Mouse (Mus musculus) forebrain, embryonic 11.5 days (tissue): ENCODE data around the gene Rab3a. TPM values are rescaled to one million over a fixed set of nuclear protein-coding genes. Genes with fewer than 3 reads are reported as not detected.

Experiments
- ATAC-seq: fragments of 200-750 bp; cut with Nextera tagmentation; replicated peaks from 2 replicates; pipeline ENCODE4 v1.8.0; 2017; ENCODE audit warnings: moderate TSS enrichment; ENCODE audit not compliant: low FRiP score
- DNase-seq: peaks from one replicate; pipeline ENCODE4 v3.0.0-alpha.2; 2017; ENCODE audit warnings: low spot score
- H3K27ac ChIP-seq: fragments of 300-500 bp; sonication (generic); 2 replicates; pipeline ENCODE4 v1.5.1; 2014; ENCODE audit warnings: low read depth, low read length
- H3K27me3 ChIP-seq: fragments of 300-500 bp; sonication (generic); 2 replicates; pipeline ENCODE4 v1.6.1; 2014; ENCODE audit warnings: mild to moderate bottlenecking, low read length, mixed read lengths; ENCODE audit not compliant: control insufficient read depth, insufficient read depth
- H3K36me3 ChIP-seq: fragments of 300-500 bp; sonication (generic); 2 replicates; pipeline ENCODE4 v1.6.1; 2014; ENCODE audit warnings: mild to moderate bottlenecking, low read length, moderate library complexity, mixed read lengths; ENCODE audit not compliant: control insufficient read depth, insufficient read depth
- H3K4me1 ChIP-seq: fragments of 300-500 bp; sonication (generic); replicated peaks from 2 replicates; pipeline ENCODE4 v1.6.1; 2014; ENCODE audit warnings: low read length, mixed read lengths; ENCODE audit not compliant: control insufficient read depth, insufficient read depth
- H3K4me2 ChIP-seq: fragments of 300-500 bp; sonication (generic); 2 replicates; pipeline ENCODE4 v1.6.1; 2014; ENCODE audit warnings: low read depth, mild to moderate bottlenecking, low read length, moderate library complexity, mixed read lengths; ENCODE audit not compliant: severe bottlenecking
- H3K4me3 ChIP-seq: fragments of 300-500 bp; sonication (generic); 2 replicates; pipeline ENCODE4 v1.5.1; 2014; ENCODE audit warnings: low read depth, low read length
- H3K9ac ChIP-seq: fragments of 300-500 bp; sonication (generic); 2 replicates; pipeline ENCODE4 v1.6.1; 2014; ENCODE audit warnings: low read length
- H3K9me3 ChIP-seq: fragments of 300-500 bp; sonication (generic); 2 replicates; pipeline ENCODE4 v1.6.1; 2016; ENCODE audit warnings: low read length, mixed read lengths; ENCODE audit not compliant: control insufficient read depth
- WGBS: fragments of 180-500 bp; shearing (Covaris S2); extraction: QIAGEN DNeasy Blood & Tissue Kit; methylation state at CpG from one replicate; pipeline ENCODE4 v1.1.7; 2014; 5-methylcytosine and 5-hydroxymethylcytosine counted together
- polyA plus RNA-seq: library from polyadenylated mRNA; unstranded; fragments of >200 nt; fragmentation: Nextera tagmentation; extraction: Ambion mirVana; gene quantifications from 2 replicates; pipeline ENCODE4 v1.2.1, GENCODE M21; 2014

Rab3a gene
- polyA plus RNA-seq, 1 experiment from 2014 or later: 42.7 TPM

DNA sequence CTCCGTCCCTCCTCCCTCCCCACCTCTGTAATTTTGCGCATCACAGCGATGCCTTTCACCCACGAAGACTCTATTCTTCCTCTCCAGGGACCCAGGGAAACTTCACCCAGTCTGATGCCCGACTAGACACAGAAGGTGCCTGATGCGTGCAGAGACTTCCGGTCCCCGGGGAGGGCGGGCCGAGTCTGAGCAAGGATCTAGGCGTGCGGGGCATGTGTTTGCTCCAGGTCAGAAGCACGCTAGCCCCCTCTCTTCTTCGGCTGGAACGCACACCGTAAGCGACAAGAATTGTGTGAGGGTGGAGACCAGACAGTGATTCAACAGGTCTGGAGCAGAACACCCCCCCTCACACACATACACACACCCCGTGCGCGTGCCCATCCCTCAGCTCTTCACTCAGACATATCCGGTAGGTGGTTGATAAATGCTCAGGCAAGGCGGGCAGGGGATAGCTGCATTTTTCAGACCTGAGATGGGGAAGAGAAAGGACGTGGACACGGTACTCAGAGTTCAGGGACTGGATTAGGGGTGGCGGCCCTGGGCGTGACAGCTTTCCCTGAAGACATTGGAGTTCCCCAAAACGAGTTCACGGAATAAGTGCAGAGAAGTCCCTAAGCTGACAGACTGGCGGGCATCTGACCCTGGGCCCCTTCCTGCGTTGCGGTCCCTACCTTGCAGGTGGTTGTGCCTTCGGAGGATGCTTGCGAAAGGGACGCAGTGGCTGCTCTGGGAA lies 11.5 kb downstream of the Rab3a start:
- ATAC-seq (no peak), DNase-seq (no peak)
- Histone ChIP-seq H3K36me3 (peaks cover 2% of the 10 kb centered on the region; the same call in 1 of the 2 replicates), H3K9me3 (no peaks in the 10 kb centered on the region), H3K4me2 (peak overlapping the region; percentile 46), H3K27me3 (no peaks in the 10 kb centered on the region), H3K27ac (no peak overlapping the region), H3K4me3 (peak overlapping the region; percentile 17), H3K9ac (peak overlapping the region; percentile 40), H3K4me1 (peaks cover 7% of the 10 kb centered on the region)
- WGBS: 3% methylated on average over 34 of the region's 34 CpGs

DNA sequence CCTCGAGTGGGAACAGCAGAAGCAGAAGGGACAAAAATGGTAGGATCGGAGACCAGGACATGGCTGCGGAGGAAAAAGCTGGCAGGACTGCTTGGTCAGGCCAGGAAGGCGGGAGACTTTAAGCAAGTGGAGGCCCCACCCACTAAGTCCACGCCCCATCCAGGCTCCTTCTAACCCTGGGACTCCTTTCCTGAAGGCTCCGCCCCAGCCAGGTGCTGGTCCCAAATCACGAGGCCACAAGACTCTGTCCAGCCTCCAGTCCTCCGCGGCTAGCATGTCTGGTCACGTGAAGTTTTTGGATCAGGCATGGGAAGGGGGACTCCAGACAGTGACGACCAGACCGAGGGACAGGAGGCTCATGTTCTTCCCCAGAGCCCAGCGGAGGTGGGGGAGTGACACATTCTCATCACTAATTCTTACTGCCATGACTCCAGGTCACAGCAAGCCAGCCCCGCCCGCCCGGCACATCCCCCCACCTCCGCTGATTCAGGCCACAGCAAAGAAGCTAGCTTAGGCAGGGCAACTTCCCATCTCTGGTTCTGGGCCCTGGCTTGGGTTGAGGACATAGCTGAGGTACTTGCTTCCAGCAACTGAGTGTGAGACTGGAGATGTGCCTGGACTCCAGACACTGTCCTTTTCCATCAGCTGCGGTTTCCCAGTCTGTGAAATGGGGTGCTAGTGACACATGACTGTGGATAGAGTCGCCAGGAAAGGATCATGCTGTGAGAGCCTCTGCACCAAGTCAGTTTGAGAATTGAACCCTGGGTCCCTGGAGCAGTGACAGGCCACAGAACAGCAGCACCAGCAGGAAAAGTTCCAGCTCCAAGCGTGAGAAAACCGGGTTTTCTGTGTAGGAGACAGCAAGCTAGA lies 12.3 kb downstream of the Rab3a start:
- H3K4me1 ChIP-seq: peaks cover 5% of the 10 kb centered on the region
- peaks cover 2% of the 10 kb centered on the region; the same call in 1 of the 2 replicates for H3K36me3 ChIP-seq
- DNase-seq: peak; percentile 73
- no peak overlapping the region for H3K27ac ChIP-seq
- H3K4me3 ChIP-seq: peak overlapping the region; percentile 17
- WGBS: 8% methylated on average over 21 of the region's 21 CpGs
- no peaks in the 10 kb centered on the region for H3K27me3 ChIP-seq
- H3K9ac ChIP-seq: peak overlapping the region; percentile 40
- no peaks in the 10 kb centered on the region for H3K9me3 ChIP-seq
- H3K4me2 ChIP-seq: peak overlapping the region; percentile 46
- peak; percentile 17; the same call in 1 of the 2 replicates for ATAC-seq

DNA sequence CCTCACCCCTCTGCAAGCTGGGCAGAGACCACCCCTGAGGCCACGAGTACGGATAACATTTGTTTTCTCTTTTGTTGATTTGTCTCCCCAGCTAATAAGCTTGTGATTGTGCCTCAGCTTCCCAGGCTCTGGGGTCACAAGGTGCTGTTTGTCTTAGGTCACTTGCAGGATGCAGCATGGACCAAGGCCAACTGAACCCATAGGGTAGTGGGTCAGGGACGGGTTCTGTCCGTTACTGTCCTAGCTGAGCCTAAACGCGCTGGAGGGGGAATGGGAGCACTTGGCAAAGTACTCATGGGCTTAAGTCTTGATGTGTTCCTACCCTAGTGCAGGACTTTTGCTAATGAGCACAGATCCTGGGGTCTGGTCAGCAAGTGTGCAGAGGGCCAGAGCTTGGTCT lies 13.0 kb downstream of the Rab3a start:
- H3K9me3 ChIP-seq: no peaks in the 10 kb centered on the region

DNA sequence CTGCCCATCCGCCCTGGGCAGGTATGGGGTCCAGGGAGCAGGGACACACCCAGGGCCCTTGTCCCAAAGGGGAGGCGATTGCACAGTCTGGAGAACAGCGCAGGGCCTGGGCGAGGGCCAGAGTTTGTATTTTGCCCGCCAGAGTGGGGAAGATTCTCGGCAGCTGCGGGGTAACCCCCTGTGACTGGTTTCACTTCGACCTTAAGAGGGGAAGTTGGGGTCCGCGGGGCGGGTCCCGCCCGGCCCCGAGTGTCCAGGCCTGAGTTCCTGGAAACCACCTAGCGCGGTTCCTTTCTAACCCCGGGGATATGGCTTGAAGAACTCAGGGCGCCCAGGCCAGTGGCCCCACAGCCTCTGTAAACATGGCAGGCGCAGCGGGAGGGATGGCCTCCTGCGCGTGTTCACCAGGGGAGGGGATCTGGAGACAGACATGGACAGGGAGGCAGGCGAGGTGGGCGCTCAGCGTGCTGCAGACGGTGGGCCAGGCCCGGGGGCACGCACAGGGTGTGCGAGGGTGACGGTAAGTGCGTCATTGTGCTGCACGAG lies 13.8 kb downstream of the Rab3a start:
- Histone ChIP-seq H3K36me3 (peaks cover 2% of the 10 kb centered on the region; the same call in 1 of the 2 replicates), H3K27me3 (no peaks in the 10 kb centered on the region), H3K9ac (no peak overlapping the region), H3K4me1 (peaks cover 5% of the 10 kb centered on the region), H3K4me3 (no peak overlapping the region), H3K27ac (no peak overlapping the region), H3K9me3 (no peaks in the 10 kb centered on the region), H3K4me2 (no peak overlapping the region)
- 93% methylated on average over 32 of the region's 32 CpGs for WGBS
- ATAC-seq (no peak), DNase-seq (no peak)

More for the DNA sequence above, 13.0 kb downstream of the Rab3a start:
- H3K4me2 ChIP-seq: no peak overlapping the region
- DNase-seq (no peak), ATAC-seq (no peak)
- no peak overlapping the region for H3K27ac ChIP-seq
- H3K27me3 ChIP-seq: no peaks in the 10 kb centered on the region
- no peak overlapping the region for H3K4me3 ChIP-seq
- H3K4me1 ChIP-seq: peaks cover 5% of the 10 kb centered on the region
- WGBS: 80% methylated on average over 6 of the region's 6 CpGs
- H3K36me3 ChIP-seq: peaks cover 2% of the 10 kb centered on the region; the same call in 1 of the 2 replicates
- no peak overlapping the region for H3K9ac ChIP-seq

DNA sequence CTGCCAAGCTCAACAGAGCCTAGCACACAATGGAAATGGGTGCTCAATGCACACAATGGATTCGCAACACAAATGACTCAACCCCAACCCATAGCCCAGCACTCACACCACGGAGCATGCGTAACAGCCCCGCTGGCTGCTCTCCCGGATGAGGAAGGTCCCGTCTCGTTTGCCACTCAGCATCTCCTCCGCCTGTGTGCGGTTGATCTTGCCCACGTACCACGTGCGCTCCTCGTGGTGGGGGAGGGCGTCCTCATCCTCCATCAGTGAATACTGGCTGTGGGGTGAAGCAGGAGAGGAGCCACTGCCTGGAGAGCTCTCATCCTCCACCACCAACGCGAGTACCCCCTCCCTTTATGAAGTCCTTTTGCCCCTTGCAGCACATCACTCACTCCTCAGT lies 14.5 kb downstream of the Rab3a start:
- Histone ChIP-seq H3K27me3 (no peaks in the 10 kb centered on the region), H3K9ac (no peak overlapping the region), H3K27ac (no peak overlapping the region), H3K4me3 (no peak overlapping the region), H3K4me2 (no peak overlapping the region), H3K9me3 (no peaks in the 10 kb centered on the region), H3K36me3 (peaks cover 2% of the 10 kb centered on the region; the same call in 1 of the 2 replicates), H3K4me1 (peaks cover 5% of the 10 kb centered on the region)
- DNase-seq (no peak), ATAC-seq (peak; percentile 6)
- 85% methylated on average over 16 of the region's 16 CpGs for WGBS

DNA sequence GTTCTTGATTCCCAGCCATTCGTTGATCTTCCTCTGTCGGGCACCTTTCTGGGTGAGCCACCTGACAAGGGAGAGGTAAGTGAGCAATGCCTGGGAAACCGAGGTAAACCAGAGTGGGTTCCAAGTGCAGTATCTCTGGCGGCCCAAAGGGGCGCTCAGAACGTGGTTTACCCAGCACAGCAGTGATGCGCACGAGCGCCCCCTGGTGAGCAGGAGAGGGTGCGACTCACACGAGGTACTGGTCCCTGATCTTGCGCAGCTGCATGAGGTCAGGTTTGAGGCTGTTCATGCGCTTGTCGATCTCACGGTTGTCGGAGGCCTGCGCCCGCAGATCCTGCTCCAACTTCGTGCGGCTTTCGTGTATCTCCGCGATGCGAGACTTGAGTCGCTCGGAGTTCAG lies 14.9 kb downstream of the Rab3a start:
- DNase-seq (peak; percentile 98), ATAC-seq (peak; percentile 66)
- peaks cover 2% of the 10 kb centered on the region; the same call in 1 of the 2 replicates for H3K36me3 ChIP-seq
- no peak overlapping the region for H3K4me3 ChIP-seq
- H3K27me3 ChIP-seq: no peaks in the 10 kb centered on the region
- no peaks in the 10 kb centered on the region for H3K9me3 ChIP-seq
- no peak overlapping the region for H3K9ac ChIP-seq
- 7% methylated on average over 26 of the region's 26 CpGs for WGBS
- no peak overlapping the region for H3K4me2 ChIP-seq
- H3K4me1 ChIP-seq: peaks cover 5% of the 10 kb centered on the region
- no peak overlapping the region for H3K27ac ChIP-seq

DNA sequence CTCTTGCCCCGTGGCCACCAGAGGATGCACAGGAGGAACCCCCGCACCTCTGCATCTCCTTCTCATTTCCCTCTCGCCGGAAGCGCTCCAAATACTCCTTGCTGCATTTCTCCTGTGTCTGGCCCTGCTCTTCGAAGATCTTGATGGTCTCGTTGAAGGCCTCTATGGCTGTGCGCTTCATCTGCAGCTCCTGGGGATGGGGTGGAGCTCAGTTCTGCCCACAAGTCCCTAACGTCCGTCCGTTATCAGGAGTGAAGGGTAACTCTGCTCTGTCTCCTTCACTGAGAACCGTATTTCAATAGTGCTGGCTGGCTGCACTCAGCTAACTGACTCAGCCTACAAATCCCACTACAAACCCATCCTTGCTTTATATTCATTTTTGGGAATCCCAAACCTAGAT lies 15.4 kb downstream of the Rab3a start:
- Histone ChIP-seq H3K4me3 (no peak overlapping the region), H3K27me3 (no peaks in the 10 kb centered on the region), H3K9ac (no peak overlapping the region), H3K27ac (no peak overlapping the region), H3K4me2 (no peak overlapping the region), H3K36me3 (peaks cover 2% of the 10 kb centered on the region; the same call in 1 of the 2 replicates), H3K4me1 (peaks cover 7% of the 10 kb centered on the region), H3K9me3 (no peaks in the 10 kb centered on the region)
- WGBS: 74% methylated on average over 12 of the region's 12 CpGs
- no peak; the same call in 1 of the 2 replicates for ATAC-seq
- no peak for DNase-seq

DNA sequence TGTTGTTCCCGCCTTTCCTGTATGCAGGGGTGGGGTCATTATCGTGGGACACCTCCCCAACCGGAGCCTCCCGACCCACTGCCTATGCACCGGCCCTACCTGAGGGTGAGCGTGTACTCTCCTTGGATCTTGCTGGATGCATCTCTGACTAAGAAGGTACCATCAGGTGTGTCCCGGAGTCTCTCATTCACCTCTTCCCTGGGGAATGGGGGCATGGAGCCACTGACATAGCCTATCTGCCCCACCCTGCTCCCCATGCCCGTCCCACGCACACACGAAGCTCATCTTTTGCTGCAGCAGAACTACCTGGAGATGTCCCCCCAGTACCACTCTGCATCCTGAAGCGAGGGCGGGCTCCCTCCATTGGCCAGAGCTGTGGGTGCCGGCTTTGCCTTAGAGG lies 16.3 kb downstream of the Rab3a start:
- ATAC-seq: no peak
- Histone ChIP-seq H3K4me3 (no peak overlapping the region), H3K36me3 (peaks cover 2% of the 10 kb centered on the region; the same call in 1 of the 2 replicates), H3K9me3 (no peaks in the 10 kb centered on the region), H3K27me3 (no peaks in the 10 kb centered on the region), H3K9ac (no peak overlapping the region), H3K27ac (no peak overlapping the region), H3K4me2 (no peak overlapping the region), H3K4me1 (peaks cover 8% of the 10 kb centered on the region)
- no peak for DNase-seq
- 95% methylated on average over 13 of the region's 13 CpGs for WGBS
